Mouse (Mus musculus) gastrocnemius, adult 8-10 months (tissue): Measurements from ENCODE around the gene Gm29644. TPM values are rescaled to one million over a fixed set of nuclear protein-coding genes. Genes with fewer than 3 reads are reported as not detected.
"Not testable (repeated sequence)": the region's sequence is repeated elsewhere in the genome, so short reads cannot be mapped to it uniquely, and the experiment has no call there.

Source experiments
- DNase-seq, 2 experiments: peaks; one replicate each; pipeline ENCODE4 v3.0.0; 2022; ENCODE audit warnings: low spot score in 2 of 2
- total RNA-seq, 4 experiments: library from RNA; stranded (reverse); gene quantifications; 2 replicates each; pipeline ENCODE4 v1.2.4; 2022

Gene Gm29644
- not detected for total RNA-seq

GRCm38 (mm10) chrY:70303187-70303586, at the start of gene Gm29644, which contains the start of gene Gm29423:
TSS of gene Gm29644 (minus strand) at chrY:70303343.
TSS of gene Gm29423 (minus strand) at chrY:70303287.
- DNase-seq, result not testable (repeated sequence)

- DNase-seq, result not testable (repeated sequence)
Observed at GRCm38 (mm10) chrY:70273542-70273941, 29.6 kb downstream of the Gm29644 start, which contains the start of gene Gm21118. TSS of gene Gm21118 (minus strand) at chrY:70273642.

Other genes starting within 250 kb of the Gm29644 start
- not detected for gene Gm21118, start 29.7 kb downstream of the Gm29644 start, total RNA-seq
- gene Gm29423, start 56 bp downstream of the Gm29644 start, total RNA-seq, result not detected
- not detected for gene Gm20888, start 138.5 kb upstream of the Gm29644 start, total RNA-seq